Mouse (Mus musculus): Measurements from ENCODE around the gene Zbtb16. TPM values are rescaled to one million over a fixed set of nuclear protein-coding genes. Genes with fewer than 3 reads are reported as not detected.

Gene Zbtb16
- total RNA-seq, 2 experiments from 2014 or later: 70.1 to 157 TPM

DNA sequence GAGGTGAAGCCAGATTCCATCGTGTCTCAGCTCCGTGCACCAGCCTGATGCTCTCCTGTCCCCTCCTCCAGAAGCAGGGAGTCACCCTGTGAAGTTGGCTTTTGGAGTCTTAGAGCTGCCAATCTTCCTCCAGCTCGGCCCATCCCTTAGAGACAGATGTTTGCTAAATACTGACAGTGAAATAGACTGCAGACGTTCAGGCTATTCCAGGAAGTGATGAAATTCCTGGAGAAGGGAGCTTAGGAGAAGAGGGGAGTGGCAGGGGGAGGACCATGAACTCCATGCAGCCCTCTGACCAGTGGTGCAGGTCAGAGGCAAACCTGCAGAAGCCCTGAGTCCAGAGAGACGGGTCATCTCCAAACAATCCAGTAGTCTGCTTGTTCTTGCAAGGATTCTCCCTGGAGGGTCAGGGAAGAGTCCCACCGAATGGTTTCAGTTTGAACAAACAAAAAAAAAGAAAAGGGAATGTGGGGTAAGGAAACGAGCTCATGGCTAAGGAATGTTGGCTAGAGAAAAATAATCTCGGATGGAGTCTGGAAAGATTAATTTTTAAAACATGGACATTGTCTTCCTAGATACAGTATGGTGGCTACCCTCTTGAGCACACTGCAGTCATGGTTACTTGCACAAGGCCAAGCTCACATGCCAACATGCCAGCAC, 231.0 kb downstream of the Zbtb16 start, which contains the start of gene Nnmt:
Nnmt (minus strand) TSS at position 215 of the 660 bp plus-strand sequence.
- intact Hi-C loops (cut with DNase I; ENCODE audit: low total_unique reads): no loop called here
- DNase-seq: no peak

Other genes starting within 250 kb of the Zbtb16 start
- 1 to 10 TPM; 6.2 to 7.8 TPM for gene Nnmt, start 231.1 kb downstream of the Zbtb16 start, total RNA-seq (2021)
- not detected for gene Htr3a, start 74.9 kb upstream of the Zbtb16 start, total RNA-seq (2021)
- not detected for gene Htr3b, start 128.8 kb upstream of the Zbtb16 start, total RNA-seq (2021)
- 10 to 100 TPM; 69.9 to 98.4 TPM for gene Usp28, start 149.2 kb upstream of the Zbtb16 start, total RNA-seq (2021)
- 1 to 10 TPM; 6.0 to 7.1 TPM for gene Zw10, start 219.4 kb upstream of the Zbtb16 start, total RNA-seq (2021)
- under 1 TPM in 1 of 2 experiments, not detected in 1; 0.45 TPM for gene Tmprss5, start 245.0 kb upstream of the Zbtb16 start, total RNA-seq (2021)